Mouse (Mus musculus): ENCODE results near the gene Ctcfl. TPM values are rescaled to one million over a fixed set of nuclear protein-coding genes. Genes with fewer than 3 reads are reported as not detected.
A peak's percentile ranks its signal among the peaks of the same experiment; 100 is the strongest.

The Ctcfl gene
- polyA plus RNA-seq, 1 experiment from 2014 or later = 0.25 TPM

- H3K36me3 ChIP-seq (replicated peaks; ENCODE audit: insufficient read depth, low read length) = no peaks in the 10 kb centered on the region
- no peaks in the 10 kb centered on the region for H3K27me3 ChIP-seq (ENCODE audit: insufficient read depth, low read length)
- H3K4me2 ChIP-seq (ENCODE audit: low read depth, low read length) = no peak overlapping the region
- no peaks in the 10 kb centered on the region for H3K9me3 ChIP-seq (ENCODE audit: low read length)
- WGBS (ENCODE audit: insufficient replicate concordance) = 56% methylated on average over 6 of the region's 6 CpGs
- H3K4me1 ChIP-seq (ENCODE audit: insufficient read depth) = peaks cover 46% of the 10 kb centered on the region
- H3K27ac ChIP-seq (ENCODE audit: low read depth) = peak overlapping the region; percentile 40
- no peak for DNase-seq
- TF ChIP-seq CTCF (IDR thresholded peaks at IDR 0.05; ENCODE audit: low read depth) (peak; percentile 41), EP300 (IDR thresholded peaks at IDR 0.05; ENCODE audit: low read depth) (no peak)
- H3K4me3 ChIP-seq (ENCODE audit: low read depth, low read length) = no peak overlapping the region
- peak; percentile 18; the same call in 1 of the 2 replicates for ATAC-seq
- no peak overlapping the region for H3K9ac ChIP-seq (replicated peaks)
Observed at GRCm38 (mm10) chr2:173049817-173050216, 69.5 kb downstream of the Ctcfl start.

GRCm38 (mm10) chr2:173049231-173049630 is 70.1 kb downstream of the Ctcfl start:
- Histone ChIP-seq H3K9me3 (ENCODE audit: low read length) (no peaks in the 10 kb centered on the region), H3K4me2 (ENCODE audit: low read depth, low read length) (no peak overlapping the region; the same call in 1 of the 2 replicates), H3K36me3 (replicated peaks; ENCODE audit: insufficient read depth, low read length) (no peaks in the 10 kb centered on the region), H3K27me3 (ENCODE audit: insufficient read depth, low read length) (no peaks in the 10 kb centered on the region), H3K9ac (replicated peaks) (no peak overlapping the region), H3K27ac (ENCODE audit: low read depth) (peak overlapping the region; percentile 40; the same call in 1 of the 2 replicates), H3K4me3 (ENCODE audit: low read depth, low read length) (no peak overlapping the region), H3K4me1 (ENCODE audit: insufficient read depth) (peaks cover 52% of the 10 kb centered on the region)
- 59% methylated on average over 3 of the region's 3 CpGs for WGBS (ENCODE audit: insufficient replicate concordance)
- ATAC-seq = no peak
- TF ChIP-seq CTCF (IDR thresholded peaks at IDR 0.05; ENCODE audit: low read depth) = no peak
- TF ChIP-seq EP300 (IDR thresholded peaks at IDR 0.05; ENCODE audit: low read depth) = no peak
- DNase-seq = no peak

GRCm38 (mm10) chr2:173048041-173048745 is 71.1 kb downstream of the Ctcfl start:
- Histone ChIP-seq H3K27me3 (ENCODE audit: insufficient read depth, low read length) (no peaks in the 10 kb centered on the region), H3K36me3 (replicated peaks; ENCODE audit: insufficient read depth, low read length) (no peaks in the 10 kb centered on the region), H3K4me1 (ENCODE audit: insufficient read depth) (peaks cover 62% of the 10 kb centered on the region), H3K9me3 (ENCODE audit: low read length) (no peaks in the 10 kb centered on the region), H3K27ac (ENCODE audit: low read depth) (peak overlapping the region; percentile 66), H3K9ac (replicated peaks) (0 out of 2 replicates have a peak overlapping the region, but pooled peaks have one; percentile 30), H3K4me3 (ENCODE audit: low read depth, low read length) (no peak overlapping the region), H3K4me2 (ENCODE audit: low read depth, low read length) (peak overlapping the region; percentile 47)
- WGBS (ENCODE audit: insufficient replicate concordance) = 38% methylated on average over 17 of the region's 17 CpGs
- ATAC-seq (peak; percentile 40; the same call in 1 of the 2 replicates), DNase-seq (no peak)
- TF ChIP-seq CTCF (IDR thresholded peaks at IDR 0.05; ENCODE audit: low read depth) (no peak), EP300 (IDR thresholded peaks at IDR 0.05; ENCODE audit: low read depth) (no peak)

- H3K9me3 ChIP-seq (ENCODE audit: low read length) = no peaks in the 10 kb centered on the region
Observed at GRCm38 (mm10) chr2:173047471-173047870, 71.9 kb downstream of the Ctcfl start.

GRCm38 (mm10) chr2:173046582-173047297 is 72.6 kb downstream of the Ctcfl start:
- Histone ChIP-seq H3K9ac (replicated peaks) (no peak overlapping the region), H3K27me3 (ENCODE audit: insufficient read depth, low read length) (no peaks in the 10 kb centered on the region), H3K27ac (ENCODE audit: low read depth) (peak overlapping the region; percentile 66), H3K4me2 (ENCODE audit: low read depth, low read length) (peak overlapping the region; percentile 47; the same call in 1 of the 2 replicates), H3K36me3 (replicated peaks; ENCODE audit: insufficient read depth, low read length) (no peaks in the 10 kb centered on the region), H3K4me1 (ENCODE audit: insufficient read depth) (peaks cover 66% of the 10 kb centered on the region), H3K4me3 (ENCODE audit: low read depth, low read length) (no peak overlapping the region), H3K9me3 (ENCODE audit: low read length) (no peaks in the 10 kb centered on the region)
- 0 out of 2 replicates have a peak, but pooled peaks have one; percentile 10 for TF ChIP-seq EP300 (IDR thresholded peaks at IDR 0.05; ENCODE audit: low read depth)
- TF ChIP-seq CTCF (IDR thresholded peaks at IDR 0.05; ENCODE audit: low read depth) = no peak
- WGBS (ENCODE audit: insufficient replicate concordance) = 23% methylated on average over 15 of the region's 15 CpGs
- DNase-seq = peak; percentile 73
- peak; percentile 26 for ATAC-seq

More at GRCm38 (mm10) chr2:173047471-173047870, 71.9 kb downstream of the Ctcfl start:
- 0 out of 2 replicates have a peak, but pooled peaks have one; percentile 3 for ATAC-seq
- H3K4me2 ChIP-seq (ENCODE audit: low read depth, low read length) = peak overlapping the region; percentile 47
- no peaks in the 10 kb centered on the region for H3K27me3 ChIP-seq (ENCODE audit: insufficient read depth, low read length)
- H3K27ac ChIP-seq (ENCODE audit: low read depth) = peak overlapping the region; percentile 66
- H3K36me3 ChIP-seq (replicated peaks; ENCODE audit: insufficient read depth, low read length) = no peaks in the 10 kb centered on the region
- peak overlapping the region; percentile 30; the same call in 1 of the 2 replicates for H3K9ac ChIP-seq (replicated peaks)
- no peak for DNase-seq
- 52% methylated on average over 5 of the region's 5 CpGs for WGBS (ENCODE audit: insufficient replicate concordance)
- H3K4me3 ChIP-seq (ENCODE audit: low read depth, low read length) = no peak overlapping the region
- TF ChIP-seq CTCF (IDR thresholded peaks at IDR 0.05; ENCODE audit: low read depth) (no peak), EP300 (IDR thresholded peaks at IDR 0.05; ENCODE audit: low read depth) (no peak)
- H3K4me1 ChIP-seq (ENCODE audit: insufficient read depth) = peaks cover 63% of the 10 kb centered on the region

Measured in liver, postnatal 0 days (tissue).